Mouse (Mus musculus): Measurements from ENCODE around the gene Stx5a.
A peak's percentile ranks its signal among the peaks of the same experiment; 100 is the strongest.

Gene Stx5a

DNA sequence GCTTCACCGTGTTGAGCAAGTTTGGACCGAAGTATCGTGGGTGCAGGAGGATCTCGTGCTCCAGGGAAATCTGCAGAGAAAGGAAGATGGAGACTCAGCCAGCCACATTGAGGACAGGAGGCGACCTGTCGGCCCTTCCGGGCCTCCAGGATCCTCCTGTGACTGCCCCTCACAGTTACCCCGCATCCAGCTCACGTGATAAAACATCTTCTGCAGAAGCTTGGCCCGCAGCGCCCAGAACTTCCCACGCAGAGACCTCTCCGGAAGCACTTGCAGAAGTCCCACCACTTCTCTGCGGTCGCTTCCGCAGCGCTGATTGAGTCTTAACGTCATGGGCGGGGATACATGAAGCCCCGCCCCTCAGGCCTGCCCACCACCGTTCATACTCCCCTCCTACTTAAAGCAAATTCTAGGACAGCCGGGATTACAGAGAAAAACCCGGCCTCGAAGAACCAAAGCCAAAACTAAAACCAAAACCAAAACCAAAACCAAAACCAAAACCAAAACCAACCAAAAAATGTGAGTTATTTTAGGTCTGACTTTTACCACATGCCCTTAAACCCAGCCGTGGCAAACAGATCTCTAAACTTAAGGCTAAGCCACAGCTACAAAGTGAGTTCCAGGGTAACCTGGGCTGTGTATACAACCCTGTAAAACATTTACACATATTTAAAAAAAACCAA, 57.2 kb downstream of the Stx5a start, which contains the start of gene Polr2g:
Gene Polr2g (minus strand): TSS at position 314 of the 683 bp plus-strand sequence.
- peak; percentile 92 for DNase-seq (ENCODE audit: low read depth, low spot score)

DNA sequence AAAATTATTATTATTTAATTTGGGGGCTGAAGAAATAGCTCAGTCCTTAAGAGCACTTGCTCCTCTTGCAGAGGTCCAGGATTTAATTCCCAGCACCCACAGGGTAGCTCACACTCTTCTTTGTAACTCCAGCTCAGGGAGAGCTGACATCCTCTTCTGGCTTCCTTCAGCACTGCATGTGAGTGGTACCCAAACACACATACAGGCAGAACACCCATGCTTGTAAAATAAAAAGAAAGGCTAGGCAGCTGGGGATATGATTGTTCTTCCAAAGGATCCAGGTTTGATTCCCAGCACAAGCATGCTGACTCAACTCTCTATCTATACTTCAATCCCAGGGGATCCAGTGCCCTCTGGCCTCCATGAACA, 57.7 kb downstream of the Stx5a start:
- DNase-seq (ENCODE audit: low read depth, low spot score): no peak

DNA sequence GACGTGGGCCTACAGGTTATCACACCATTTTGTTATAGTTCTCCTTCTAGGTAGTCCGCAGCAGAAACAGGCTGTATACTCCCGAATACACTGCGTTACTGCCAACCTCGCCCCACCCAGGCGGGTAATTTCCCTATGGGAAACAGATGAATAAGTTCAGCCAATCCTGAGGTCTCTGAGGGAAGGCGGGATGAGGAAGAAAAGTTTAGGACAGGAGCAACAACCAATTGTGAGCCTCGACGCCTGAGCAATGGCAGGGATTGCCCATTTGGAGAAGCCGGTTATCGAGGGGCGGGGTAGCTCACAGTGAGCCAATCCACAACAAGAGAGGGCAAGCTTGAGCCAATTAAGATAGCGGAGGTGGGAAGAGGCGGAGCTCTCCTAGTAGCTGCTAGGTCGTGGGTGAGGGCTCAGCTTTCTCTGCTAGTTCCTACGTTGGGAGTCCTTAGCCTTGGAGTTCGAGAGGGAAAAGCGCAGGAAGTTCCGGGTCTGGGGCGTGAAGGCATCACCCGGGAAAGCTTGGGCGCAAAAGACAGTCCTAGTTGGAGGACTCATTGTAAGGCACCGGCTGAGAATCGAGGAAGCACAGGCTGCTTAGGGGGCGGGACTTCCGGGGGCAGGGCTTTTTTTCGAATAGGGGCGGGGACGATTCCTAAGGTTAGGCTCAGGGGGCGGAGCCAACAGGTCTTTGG, 61.1 kb downstream of the Stx5a start, which contains the start of gene Zbtb3:
Gene Zbtb3 (plus strand): TSS at position 426 of the 692 bp plus-strand sequence.
- peak; percentile 97 for DNase-seq (ENCODE audit: low read depth, low spot score)

DNA sequence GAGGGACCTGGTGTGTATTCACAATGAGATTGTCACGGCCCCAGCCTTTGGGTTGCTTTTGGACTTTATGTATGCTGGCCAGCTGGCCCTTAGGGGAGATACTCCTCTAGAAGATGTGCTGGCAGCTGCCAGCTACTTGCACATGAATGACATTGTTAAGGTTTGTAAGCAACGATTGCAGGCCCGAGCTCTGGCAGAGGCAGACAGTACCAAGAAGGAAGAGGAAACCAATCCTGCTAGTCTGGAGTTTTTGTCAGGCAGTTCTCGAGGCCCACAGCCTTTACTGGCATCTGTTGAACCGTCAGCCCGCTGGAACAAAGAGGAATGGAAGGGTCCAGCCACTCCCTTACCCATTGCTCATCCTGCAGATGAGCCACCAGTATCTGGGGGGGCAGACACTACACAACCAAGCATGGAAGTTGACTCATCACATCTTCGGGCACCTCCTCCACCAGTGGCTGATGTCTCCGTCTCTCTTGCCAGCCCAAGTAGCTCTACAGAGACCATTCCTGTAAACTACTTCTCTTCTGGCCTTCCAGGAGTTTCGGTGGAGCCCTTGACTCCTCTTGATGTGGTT, 62.1 kb downstream of the Stx5a start:
- DNase-seq (ENCODE audit: low read depth, low spot score): no peak

DNA sequence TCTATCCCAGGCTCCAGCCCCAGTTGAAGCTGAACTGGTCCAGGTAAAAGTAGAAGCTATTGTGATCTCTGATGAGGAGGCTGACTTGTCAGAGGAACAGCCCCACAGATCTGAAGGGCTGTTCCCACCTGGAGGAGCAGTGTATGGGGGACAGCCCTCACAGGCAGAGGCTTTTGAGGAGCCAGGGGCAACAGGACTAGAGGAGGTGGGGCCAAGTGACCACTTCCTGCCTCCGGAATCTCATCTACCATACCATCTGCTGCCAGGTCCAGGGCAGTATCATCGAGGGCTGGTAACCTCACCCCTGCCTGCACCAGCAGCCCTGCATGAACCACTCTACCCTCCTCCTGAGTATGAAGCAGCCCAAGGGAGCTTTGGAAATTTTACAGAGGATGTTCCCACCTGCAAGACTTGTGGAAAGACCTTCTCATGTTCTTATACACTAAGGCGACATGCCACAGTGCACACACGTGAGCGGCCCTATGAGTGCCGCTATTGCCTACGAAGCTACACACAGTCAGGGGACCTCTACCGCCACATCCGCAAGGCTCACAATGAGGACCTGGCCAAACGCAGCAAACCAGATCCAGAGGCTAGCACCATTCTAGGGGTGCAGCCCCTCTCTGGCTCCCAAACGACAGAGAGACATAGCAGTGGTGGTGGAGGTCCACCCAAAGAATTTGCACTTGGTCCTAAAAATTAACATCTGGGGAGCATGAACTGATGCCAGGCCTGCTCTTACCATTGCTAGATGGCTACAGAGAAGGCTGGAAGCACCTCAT, 62.9 kb downstream of the Stx5a start:
- no peak for DNase-seq (ENCODE audit: low read depth, low spot score)

Measured in forelimb bud, embryonic 11.5 days (tissue).